Mouse (Mus musculus) midbrain, embryonic 16.5 days (tissue): ENCODE data around the gene Rplp2. TPM values are rescaled to one million over a fixed set of nuclear protein-coding genes. Genes with fewer than 3 reads are reported as not detected.

ENCODE experiments used
- ATAC-seq: fragments of 200-750 bp; cut with Nextera tagmentation; 2 replicates; pipeline ENCODE4 v1.8.0; 2017; ENCODE audit warnings: moderate TSS enrichment
- H3K27ac ChIP-seq: fragments of 300-500 bp; sonication (generic); 2 replicates; pipeline ENCODE4 v1.5.1; 2014; ENCODE audit warnings: mild to moderate bottlenecking, low read length, mixed read lengths
- H3K27me3 ChIP-seq: fragments of 300-500 bp; sonication (generic); 2 replicates; pipeline ENCODE4 v1.6.1; 2014; ENCODE audit warnings: low read depth, low read length, mixed read lengths; ENCODE audit not compliant: control insufficient read depth, insufficient read depth
- H3K36me3 ChIP-seq: fragments of 300-500 bp; sonication (generic); 2 replicates; pipeline ENCODE4 v1.6.1; 2014; ENCODE audit warnings: mild to moderate bottlenecking, low read length, moderate library complexity, mixed read lengths; ENCODE audit not compliant: control insufficient read depth, insufficient read depth
- H3K4me1 ChIP-seq: fragments of 300-500 bp; sonication (generic); 2 replicates; pipeline ENCODE4 v1.6.1; 2014; ENCODE audit warnings: mild to moderate bottlenecking, low read length, mixed read lengths; ENCODE audit not compliant: control insufficient read depth, insufficient read depth
- H3K4me2 ChIP-seq: fragments of 300-500 bp; sonication (generic); 2 replicates; pipeline ENCODE4 v1.6.1; 2014; ENCODE audit warnings: mild to moderate bottlenecking, low read length, mixed read lengths
- H3K4me3 ChIP-seq: fragments of 300-500 bp; sonication (generic); 2 replicates; pipeline ENCODE4 v1.5.1; 2014; ENCODE audit warnings: low read depth, mild to moderate bottlenecking, low read length, moderate library complexity, mixed read lengths
- H3K9ac ChIP-seq: fragments of 300-500 bp; sonication (generic); 2 replicates; pipeline ENCODE4 v1.6.1; 2014; ENCODE audit warnings: low read depth, low read length, mixed read lengths
- H3K9me3 ChIP-seq: fragments of 300-500 bp; sonication (generic); replicated peaks from 2 replicates; pipeline ENCODE4 v1.6.1; 2014; ENCODE audit warnings: mild to moderate bottlenecking, low read length, mixed read lengths; ENCODE audit not compliant: control insufficient read depth, poor library complexity, severe bottlenecking
- WGBS: fragments of 180-500 bp; shearing (Covaris S2); extraction: QIAGEN DNeasy Blood & Tissue Kit; methylation state at CpG from one replicate; pipeline ENCODE4 v1.1.7; 2014; 5-methylcytosine and 5-hydroxymethylcytosine counted together
- polyA plus RNA-seq: library from polyadenylated mRNA; unstranded; fragments of >200 nt; fragmentation: Nextera tagmentation; extraction: Ambion mirVana; gene quantifications from 2 replicates; pipeline ENCODE4 v1.2.1, GENCODE M21; 2015

The Rplp2 gene
- polyA plus RNA-seq, 1 experiment from 2014 or later, result 607 TPM

GRCm38 (mm10) chr7:141472763-141473162, 25.6 kb downstream of the Rplp2 start:
- ATAC-seq, result no peak
- Histone ChIP-seq H3K27me3 (peaks cover 12% of the 10 kb centered on the region), H3K9me3 (no peaks in the 10 kb centered on the region), H3K4me1 (peaks cover 42% of the 10 kb centered on the region), H3K4me2 (no peak overlapping the region), H3K9ac (no peak overlapping the region), H3K27ac (no peak overlapping the region), H3K4me3 (no peak overlapping the region), H3K36me3 (peaks cover 11% of the 10 kb centered on the region)
- 91% methylated on average over 6 of the region's 6 CpGs for WGBS

- peaks cover 11% of the 10 kb centered on the region for H3K36me3 ChIP-seq
- no peaks in the 10 kb centered on the region for H3K9me3 ChIP-seq
- no peak overlapping the region; the same call in 1 of the 2 replicates for H3K27ac ChIP-seq
- peak overlapping the region; percentile 90 for H3K9ac ChIP-seq
- peak overlapping the region; percentile 65 for H3K4me3 ChIP-seq
- H3K4me1 ChIP-seq, result peaks cover 30% of the 10 kb centered on the region
- peak overlapping the region; percentile 98 for H3K4me2 ChIP-seq
- WGBS, result 13% methylated on average over 5 of the region's 5 CpGs
- no peak for ATAC-seq
- peaks cover 14% of the 10 kb centered on the region for H3K27me3 ChIP-seq
These were observed 27.0 kb downstream of the Rplp2 start for GRCm38 (mm10) chr7:141474160-141474559.

- peak within 1 kb of the TSS; percentile 86 for H3K27ac ChIP-seq
- WGBS, result under 1% methylated on average over 77 of the region's 87 CpGs
- no peaks in the 10 kb centered on the region for H3K9me3 ChIP-seq
- H3K4me1 ChIP-seq, result peaks cover 19% of the 10 kb centered on the region
- H3K36me3 ChIP-seq, result peaks cover 8% of the 10 kb centered on the region
- H3K4me2 ChIP-seq, result peak within 1 kb of the TSS; percentile 98
- peaks cover 14% of the 10 kb centered on the region for H3K27me3 ChIP-seq
- peak within 1 kb of the TSS; percentile 65 for H3K4me3 ChIP-seq
- peak within 1 kb of the TSS; percentile 90 for H3K9ac ChIP-seq
- peak; percentile 85 for ATAC-seq
These were observed 28.0 kb downstream of the Rplp2 start, which contains the start of the genes Polr2l and Tspan4 for GRCm38 (mm10) chr7:141475011-141475804. Gene Polr2l, minus strand, starts transcription at chr7:141475132. Gene Tspan4, plus strand, starts transcription at chr7:141475240.

DNA sequence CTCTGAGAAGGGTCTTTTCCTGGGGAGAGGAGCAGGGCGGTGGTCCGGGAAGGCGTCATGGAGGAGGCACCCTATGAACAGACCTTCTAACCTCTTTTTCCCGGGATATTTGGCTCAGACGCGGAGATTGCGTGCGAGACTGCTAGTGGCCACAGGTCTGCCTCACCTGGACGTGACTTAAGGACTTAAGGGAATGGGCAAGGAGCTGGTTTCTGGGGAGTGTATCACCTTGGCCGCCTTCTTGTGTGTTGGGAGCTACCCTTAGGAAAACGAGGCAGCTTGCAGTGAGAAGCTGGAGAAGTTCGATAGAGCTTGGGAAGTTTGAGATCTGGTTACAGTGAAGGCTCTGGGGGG, 28.6 kb downstream of the Rplp2 start:
- 2% methylated on average over 12 of the region's 12 CpGs for WGBS
- peaks cover 7% of the 10 kb centered on the region; the same call in 1 of the 2 replicates for H3K36me3 ChIP-seq
- no peak overlapping the region; the same call in 1 of the 2 replicates for H3K27ac ChIP-seq
- H3K4me1 ChIP-seq, result peaks cover 21% of the 10 kb centered on the region
- peak overlapping the region; percentile 65 for H3K4me3 ChIP-seq
- H3K4me2 ChIP-seq, result peak overlapping the region; percentile 98
- H3K9me3 ChIP-seq, result no peaks in the 10 kb centered on the region
- ATAC-seq, result no peak
- H3K9ac ChIP-seq, result peak overlapping the region; percentile 90
- H3K27me3 ChIP-seq, result peaks cover 14% of the 10 kb centered on the region

GRCm38 (mm10) chr7:141476226-141476980, 29.2 kb downstream of the Rplp2 start:
- 0 out of 2 replicates have a peak, but pooled peaks have one; percentile 2 for ATAC-seq
- peak overlapping the region; percentile 51; the same call in 1 of the 2 replicates for H3K27ac ChIP-seq

DNA sequence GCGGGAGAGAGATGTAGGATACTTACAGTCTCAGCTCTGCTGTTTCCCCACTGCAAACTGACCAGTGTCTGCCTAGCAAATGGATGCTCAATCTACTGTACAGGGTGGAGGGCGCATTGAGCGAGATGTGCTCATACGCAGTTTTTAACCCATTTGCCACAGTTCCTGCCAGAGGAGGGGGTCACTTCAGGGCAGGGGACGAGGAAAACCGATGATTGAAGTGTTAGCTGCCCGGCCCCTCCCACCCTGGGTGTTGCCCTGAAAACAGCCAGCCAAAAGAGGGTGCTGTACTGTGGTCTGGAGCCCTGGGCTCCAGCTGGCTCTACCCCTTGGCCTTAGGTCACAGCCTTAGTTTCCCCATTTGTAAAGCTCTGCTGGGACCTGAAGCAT, 29.8 kb downstream of the Rplp2 start:
- Histone ChIP-seq H3K27me3 (peaks cover 14% of the 10 kb centered on the region), H3K36me3 (peaks cover 7% of the 10 kb centered on the region; the same call in 1 of the 2 replicates), H3K4me2 (no peak overlapping the region), H3K27ac (0 out of 2 replicates have a peak overlapping the region, but pooled peaks have one; percentile 26), H3K4me1 (peaks cover 24% of the 10 kb centered on the region), H3K9me3 (no peaks in the 10 kb centered on the region), H3K4me3 (no peak overlapping the region), H3K9ac (no peak overlapping the region)
- WGBS, result 25% methylated on average over 7 of the region's 7 CpGs
- ATAC-seq, result no peak

More at GRCm38 (mm10) chr7:141476226-141476980, 29.2 kb downstream of the Rplp2 start:
- peaks cover 24% of the 10 kb centered on the region for H3K4me1 ChIP-seq
- H3K27me3 ChIP-seq, result peaks cover 14% of the 10 kb centered on the region
- H3K4me3 ChIP-seq, result peak overlapping the region; percentile 6; the same call in 1 of the 2 replicates
- H3K36me3 ChIP-seq, result peaks cover 7% of the 10 kb centered on the region; the same call in 1 of the 2 replicates
- no peaks in the 10 kb centered on the region for H3K9me3 ChIP-seq
- 5% methylated on average over 17 of the region's 17 CpGs for WGBS
- H3K4me2 ChIP-seq, result peak overlapping the region; percentile 98
- 0 out of 2 replicates have a peak overlapping the region, but pooled peaks have one; percentile 5 for H3K9ac ChIP-seq

GRCm38 (mm10) chr7:141477578-141478269, 30.6 kb downstream of the Rplp2 start:
- Histone ChIP-seq H3K4me1 (peaks cover 30% of the 10 kb centered on the region), H3K4me3 (no peak overlapping the region), H3K36me3 (peaks cover under 1% of the 10 kb centered on the region; the same call in 1 of the 2 replicates), H3K4me2 (no peak overlapping the region), H3K9ac (no peak overlapping the region), H3K9me3 (no peaks in the 10 kb centered on the region), H3K27me3 (peaks cover 14% of the 10 kb centered on the region), H3K27ac (no peak overlapping the region)
- no peak for ATAC-seq
- 60% methylated on average over 4 of the region's 4 CpGs for WGBS

GRCm38 (mm10) chr7:141478270-141478748, 31.1 kb downstream of the Rplp2 start:
- Histone ChIP-seq H3K4me2 (no peak overlapping the region), H3K4me3 (no peak overlapping the region), H3K9ac (no peak overlapping the region), H3K27me3 (peaks cover 14% of the 10 kb centered on the region), H3K4me1 (peaks cover 36% of the 10 kb centered on the region), H3K36me3 (no peaks in the 10 kb centered on the region), H3K27ac (no peak overlapping the region), H3K9me3 (no peaks in the 10 kb centered on the region)
- 78% methylated on average over 5 of the region's 5 CpGs for WGBS
- no peak for ATAC-seq
